Mouse (Mus musculus) cortical plate, adult 2 months (tissue): ENCODE data around the gene Aldh8a1. TPM values are rescaled to one million over a fixed set of nuclear protein-coding genes. Genes with fewer than 3 reads are reported as not detected.

ENCODE experiments used
- H3K27ac ChIP-seq: fragments of 200-500 bp; 2 replicates; pipeline ENCODE4 v1.5.1; 2012; ENCODE audit warnings: low read length, control low read depth, inconsistent platforms; ENCODE audit not compliant: insufficient read depth
- H3K4me1 ChIP-seq: fragments of 200-500 bp; 2 replicates; pipeline ENCODE4 v1.6.1; 2011; ENCODE audit warnings: low read length; ENCODE audit not compliant: control insufficient read depth, insufficient read depth
- H3K4me3 ChIP-seq: fragments of 200-500 bp; 2 replicates; pipeline ENCODE4 v1.5.1; 2011; ENCODE audit warnings: mild to moderate bottlenecking, low read length, control low read depth; ENCODE audit not compliant: insufficient read depth
- CTCF ChIP-seq: fragments of 200-500 bp; IDR thresholded peaks from 2 replicates; pipeline ENCODE4 v1.5.1; 2011; ENCODE audit warnings: mild to moderate bottlenecking, control low read depth, low read length; ENCODE audit not compliant: insufficient read depth; ENCODE audit errors: extremely low read depth
- POLR2A ChIP-seq: fragments of 200-500 bp; IDR thresholded peaks from 2 replicates; pipeline ENCODE4 v1.6.1; 2011; ENCODE audit warnings: mild to moderate bottlenecking, low read length, control low read depth; ENCODE audit not compliant: insufficient read depth; ENCODE audit errors: extremely low read depth
- polyA plus RNA-seq: library from polyadenylated mRNA; depleted of rRNA; stranded (reverse); fragments of >200 nt; gene quantifications from 2 replicates; pipeline ENCODE4 v1.2.3, GENCODE M21; 2012

The Aldh8a1 gene
- polyA plus RNA-seq, 1 experiment: 0.38 TPM

- Histone ChIP-seq H3K27ac (no peak overlapping the region), H3K4me1 (no peaks in the 10 kb centered on the region), H3K4me3 (no peak overlapping the region)
- TF ChIP-seq POLR2A (no peak), CTCF (no peak)
Measured at GRCm38 (mm10) chr10:21411621-21412205, 34.6 kb downstream of the Aldh8a1 start.

GRCm38 (mm10) chr10:21415031-21415430 is 37.9 kb downstream of the Aldh8a1 start:
- Histone ChIP-seq H3K4me3 (no peak overlapping the region), H3K27ac (no peak overlapping the region), H3K4me1 (no peaks in the 10 kb centered on the region)
- TF ChIP-seq POLR2A (no peak), CTCF (no peak)

GRCm38 (mm10) chr10:21416184-21416583 is 39.1 kb downstream of the Aldh8a1 start:
- H3K4me1 ChIP-seq: no peaks in the 10 kb centered on the region
- TF ChIP-seq POLR2A (no peak), CTCF (no peak)
- no peak overlapping the region for H3K4me3 ChIP-seq
- no peak overlapping the region for H3K27ac ChIP-seq

GRCm38 (mm10) chr10:21419188-21419587 is 42.1 kb downstream of the Aldh8a1 start:
- Histone ChIP-seq H3K27ac (no peak overlapping the region), H3K4me1 (no peaks in the 10 kb centered on the region), H3K4me3 (no peak overlapping the region)
- TF ChIP-seq CTCF (no peak), POLR2A (no peak)

- Histone ChIP-seq H3K4me3 (no peak overlapping the region), H3K4me1 (no peaks in the 10 kb centered on the region)
- TF ChIP-seq POLR2A (no peak), CTCF (peak; percentile 66)
Measured at GRCm38 (mm10) chr10:21420457-21421424, 43.6 kb downstream of the Aldh8a1 start.

GRCm38 (mm10) chr10:21426515-21426914 is 49.4 kb downstream of the Aldh8a1 start:
- H3K4me3 ChIP-seq: no peak overlapping the region
- TF ChIP-seq POLR2A (no peak), CTCF (no peak)
- no peaks in the 10 kb centered on the region for H3K4me1 ChIP-seq
- no peak overlapping the region for H3K27ac ChIP-seq

More at GRCm38 (mm10) chr10:21420457-21421424, 43.6 kb downstream of the Aldh8a1 start:
- no peak overlapping the region for H3K27ac ChIP-seq

- TF ChIP-seq CTCF (no peak), POLR2A (no peak)
- Histone ChIP-seq H3K4me3 (no peak overlapping the region), H3K4me1 (no peaks in the 10 kb centered on the region), H3K27ac (no peak overlapping the region)
Measured at GRCm38 (mm10) chr10:21427996-21428395, 50.9 kb downstream of the Aldh8a1 start.

- Histone ChIP-seq H3K4me3 (no peak overlapping the region), H3K4me1 (peaks cover 1% of the 10 kb centered on the region; the same call in 1 of the 2 replicates), H3K27ac (no peak overlapping the region)
- TF ChIP-seq CTCF (no peak), POLR2A (no peak)
Measured at GRCm38 (mm10) chr10:21439268-21439667, 62.2 kb downstream of the Aldh8a1 start.

GRCm38 (mm10) chr10:21441020-21441419 is 63.9 kb downstream of the Aldh8a1 start:
- H3K4me3 ChIP-seq: no peak overlapping the region
- H3K4me1 ChIP-seq: peaks cover 1% of the 10 kb centered on the region; the same call in 1 of the 2 replicates
- no peak overlapping the region for H3K27ac ChIP-seq
- TF ChIP-seq CTCF: no peak
- TF ChIP-seq POLR2A: no peak
